Mouse (Mus musculus) spleen, postnatal 4 days (tissue): Measurements from ENCODE around the gene Olfr74.
"Not testable (repeated sequence)": the region's sequence is repeated elsewhere in the genome, so short reads cannot be mapped to it uniquely, and the experiment has no call there.

Source experiments
- DNase-seq, 2 experiments: peaks; one replicate each; pipeline ENCODE4 v3.0.0; 2022; ENCODE audit warnings: low spot score in 2 of 2

Gene Olfr74

GRCm38 (mm10) chr2:87974563-87974962 lies at the start of gene Olfr74:
Gene Olfr74 (minus strand): TSS chr2:87974663.
- DNase-seq: no peak

- not testable (repeated sequence) for DNase-seq
Observed at GRCm38 (mm10) chr2:88022474-88022873, 48.0 kb upstream of the Olfr74 start, which contains the start of gene Olfr1161. Gene Olfr1161 (plus strand): TSS chr2:88022774.

- no peak for DNase-seq
Observed at GRCm38 (mm10) chr2:88007515-88008318, 33.3 kb upstream of the Olfr74 start, which contains the start of gene Olfr1160. Gene Olfr1160 (minus strand): TSS chr2:88008268.

GRCm38 (mm10) chr2:87989813-87990212 lies 15.3 kb upstream of the Olfr74 start, which contains the start of gene Olfr1158:
Gene Olfr1158 (plus strand): TSS chr2:87990113.
- no peak for DNase-seq

GRCm38 (mm10) chr2:87968199-87968598 lies 6.3 kb downstream of the Olfr74 start, which contains the start of gene Olfr1157:
Gene Olfr1157 (minus strand): TSS chr2:87968299.
- no peak for DNase-seq

DNA sequence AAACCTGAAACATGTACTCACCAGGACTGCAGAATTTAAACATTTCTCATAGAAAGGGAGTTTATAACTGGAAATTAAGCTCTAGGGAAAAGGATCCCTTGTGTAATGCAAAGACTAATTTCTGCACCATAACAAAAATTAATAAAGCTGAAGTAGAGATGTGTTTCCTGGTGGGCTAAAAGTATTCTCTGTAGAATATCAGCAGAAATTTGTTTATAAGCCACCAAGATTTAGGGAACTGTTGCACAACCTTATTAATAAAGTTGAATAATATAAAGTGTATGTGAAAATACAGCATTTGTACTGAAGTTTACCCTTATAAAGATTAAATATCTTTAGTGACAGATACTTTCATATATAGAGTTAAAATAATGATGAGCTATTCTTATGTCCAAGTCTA lies 21.5 kb downstream of the Olfr74 start, which contains the start of gene Olfr1156:
TSS of gene Olfr1156 (minus strand) at position 101 of the 400 bp plus-strand sequence.
- DNase-seq: no peak

GRCm38 (mm10) chr2:87945037-87945436 lies 29.4 kb downstream of the Olfr74 start, which contains the start of gene Olfr1155:
Gene Olfr1155 (minus strand): TSS chr2:87945137.
- no peak for DNase-seq
